ENCODE assay signal across 22 mouse cellular contexts in the genomic region with DNA sequence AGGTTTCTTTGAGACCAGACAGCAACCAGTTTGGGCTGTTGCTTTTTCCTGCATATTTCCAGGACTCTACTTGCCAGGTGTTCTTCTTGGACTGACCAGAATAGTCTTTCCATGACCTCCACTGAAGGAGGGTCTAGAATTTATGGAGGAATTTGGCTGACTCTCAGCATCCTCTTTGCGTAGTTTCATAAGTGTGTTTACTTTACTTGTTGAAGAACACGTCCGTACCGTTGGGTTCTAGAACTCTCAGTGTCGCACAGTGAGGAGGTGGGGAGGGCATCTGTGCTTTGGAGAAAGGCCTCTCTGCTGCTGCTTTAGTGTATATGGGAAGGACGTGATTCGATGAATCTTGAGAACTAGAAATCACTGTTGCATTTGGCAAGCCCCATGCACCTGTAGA. TPM values are rescaled to one million over a fixed set of nuclear protein-coding genes. Genes with fewer than 3 reads are reported as not detected.
A peak's percentile ranks its signal among the peaks of the same experiment; 100 is the strongest.
DNase-seq lines count a peak whose midpoint lies in the region; ATAC-seq and TF ChIP-seq lines count a peak whose summit lies in the region.
"Had no signal": no experiment of that assay in that cellular context is flagged by ENCODE, and none has a peak within 500 bp of the region (broad histone marks: within the 10 kb centered on the region; RNA-seq: fewer than 3 reads in every experiment).

No protein-coding gene starts in this region.

- H3K4me2 ChIP-seq in lung, embryonic 16.5 days (ENCODE audit: low read depth, low read length) = peak overlapping the region; percentile 25
- H3K4me2 ChIP-seq in stomach, postnatal 0 days (replicated peaks; ENCODE audit: low read depth) = peak overlapping the region; percentile 6; the same call in 1 of the 2 replicates
- no peak overlapping the region for H3K4me2 ChIP-seq in midbrain, embryonic 13.5 days (replicated peaks)
- H3K4me2 ChIP-seq in liver, embryonic 11.5 days = no peak overlapping the region
- H3K4me2 ChIP-seq: embryonic facial prominence, embryonic 15.5 days; heart, embryonic 12.5 days; hindbrain, embryonic 15.5 days had no signal

- peak overlapping the region; percentile 41; the same call in 1 of the 2 replicates for H3K27ac ChIP-seq in gastrocnemius, adult 2 months
- peak overlapping the region; percentile 49 for H3K27ac ChIP-seq in lung, embryonic 16.5 days (ENCODE audit: low read length)
- H3K27ac ChIP-seq in stomach, postnatal 0 days (replicated peaks) = peak overlapping the region; percentile 20; the same call in 1 of the 2 replicates
- H3K27ac ChIP-seq in midbrain, embryonic 13.5 days = no peak overlapping the region
- no peak overlapping the region for H3K27ac ChIP-seq in liver, embryonic 11.5 days (ENCODE audit: low read depth, low read length)
- H3K27ac ChIP-seq: embryonic facial prominence, embryonic 15.5 days; forebrain, embryonic 10.5 days; heart, adult 2 months; hindbrain, embryonic 15.5 days had no signal

- no peak for TF ChIP-seq CTCF in gastrocnemius, adult 2 months (IDR thresholded peaks at IDR 0.05)
- TF ChIP-seq CTCF in stomach, postnatal 0 days (IDR thresholded peaks at IDR 0.05; ENCODE audit: low read depth) = no peak

- no peak overlapping the region for H3K9ac ChIP-seq in lung, embryonic 16.5 days (ENCODE audit: low read length)
- no peak overlapping the region for H3K9ac ChIP-seq in stomach, postnatal 0 days (ENCODE audit: low read length)
- H3K9ac ChIP-seq in midbrain, embryonic 13.5 days (replicated peaks) = no peak overlapping the region
- H3K9ac ChIP-seq in liver, embryonic 11.5 days (ENCODE audit: low read depth, low read length) = no peak overlapping the region
- H3K9ac ChIP-seq: embryonic facial prominence, embryonic 15.5 days; heart, embryonic 12.5 days; hindbrain, embryonic 15.5 days had no signal

- H3K9me3 ChIP-seq in lung, embryonic 16.5 days (ENCODE audit: control insufficient read depth, low read length) = no peaks in the 10 kb centered on the region
- no peaks in the 10 kb centered on the region for H3K9me3 ChIP-seq in stomach, postnatal 0 days (ENCODE audit: control insufficient read depth, low read length)
- no peaks in the 10 kb centered on the region for H3K9me3 ChIP-seq in midbrain, embryonic 13.5 days
- no peaks in the 10 kb centered on the region for H3K9me3 ChIP-seq in liver, embryonic 11.5 days (ENCODE audit: control insufficient read depth, low read length)
- H3K9me3 ChIP-seq: embryonic facial prominence, embryonic 15.5 days; forebrain, embryonic 10.5 days; heart, embryonic 12.5 days; hindbrain, embryonic 15.5 days had no signal

- no peak for DNase-seq in gastrocnemius, adult 2 months
- DNase-seq in gastrocnemius, postnatal 25 days = no peak
- DNase-seq in lung, postnatal 4 days = no peak
- DNase-seq in lung, postnatal 25 days (ENCODE audit: low spot score) = peak; percentile 55
- DNase-seq in stomach, postnatal 0 days (ENCODE audit: low spot score) = no peak
- no peak for DNase-seq in liver, embryonic 11.5 days (ENCODE audit: low spot score)
- DNase-seq: adrenal gland, adult 2 months; adrenal gland, postnatal 25 days; cerebellum, adult 9-11 months; embryo, embryonic 11 days; gastrocnemius, postnatal 10 days; heart, adult 2 months; heart, postnatal 36 days had no signal

- peaks cover 67% of the 10 kb centered on the region for H3K4me1 ChIP-seq in lung, embryonic 16.5 days (replicated peaks; ENCODE audit: control insufficient read depth, insufficient read depth, low read length)
- H3K4me1 ChIP-seq in stomach, postnatal 0 days (replicated peaks; ENCODE audit: control insufficient read depth, insufficient read depth) = peaks cover 11% of the 10 kb centered on the region; the same call in 1 of the 2 replicates
- H3K4me1 ChIP-seq in midbrain, embryonic 13.5 days (replicated peaks) = peaks cover 43% of the 10 kb centered on the region
- peaks cover 14% of the 10 kb centered on the region for H3K4me1 ChIP-seq in liver, embryonic 11.5 days (replicated peaks; ENCODE audit: control insufficient read depth, insufficient read depth, low read length)

- intact Hi-C loops in gastrocnemius, adult 2 months (cut with DNase I) = no loop called here

- no peak for TF ChIP-seq EP300 in stomach, postnatal 0 days (optimal IDR thresholded peaks at IDR 0.05)

- WGBS in lung, embryonic 16.5 days = 34% methylated on average over 7 of the region's 7 CpGs
- WGBS in stomach, postnatal 0 days = 51% methylated on average over 7 of the region's 7 CpGs
- WGBS in midbrain, embryonic 13.5 days = 91% methylated on average over 7 of the region's 7 CpGs
- WGBS in liver, embryonic 11.5 days = 88% methylated on average over 7 of the region's 7 CpGs

- H3K27me3 ChIP-seq in lung, embryonic 16.5 days (ENCODE audit: control insufficient read depth, insufficient read depth, low read depth, low read length) = no peaks in the 10 kb centered on the region
- no peaks in the 10 kb centered on the region for H3K27me3 ChIP-seq in stomach, postnatal 0 days (ENCODE audit: control insufficient read depth, insufficient read depth, low read length)
- no peaks in the 10 kb centered on the region for H3K27me3 ChIP-seq in midbrain, embryonic 13.5 days
- H3K27me3 ChIP-seq in liver, embryonic 11.5 days (replicated peaks; ENCODE audit: control insufficient read depth, insufficient read depth, low read length) = no peaks in the 10 kb centered on the region
- H3K27me3 ChIP-seq: CH12.LX; embryonic facial prominence, embryonic 15.5 days; heart, embryonic 12.5 days; hindbrain, embryonic 15.5 days had no signal

- no peak for ATAC-seq in lung, embryonic 16.5 days (ENCODE audit: low read depth)
- no peak for ATAC-seq in stomach, postnatal 0 days (ENCODE audit: low FRiP score, low TSS enrichment)
- ATAC-seq in midbrain, embryonic 13.5 days = no peak
- no peak for ATAC-seq in liver, embryonic 11.5 days (replicated peaks; ENCODE audit: low FRiP score)
- ATAC-seq: forebrain, embryonic 14.5 days had no signal

- no peak overlapping the region for H3K4me3 ChIP-seq in gastrocnemius, adult 2 months
- H3K4me3 ChIP-seq in lung, embryonic 16.5 days (ENCODE audit: low read length) = no peak overlapping the region
- H3K4me3 ChIP-seq in stomach, postnatal 0 days (ENCODE audit: low read depth, low read length) = no peak overlapping the region
- no peak overlapping the region for H3K4me3 ChIP-seq in midbrain, embryonic 13.5 days (replicated peaks)
- H3K4me3 ChIP-seq in liver, embryonic 11.5 days (ENCODE audit: low read depth, low read length) = no peak overlapping the region
- H3K4me3 ChIP-seq: embryonic facial prominence, embryonic 15.5 days; erythroblast, embryonic 14.5 days; forebrain, embryonic 10.5 days; heart, adult 2 months; heart, embryonic 12.5 days; hindbrain, embryonic 15.5 days had no signal

- H3K36me3 ChIP-seq in lung, embryonic 16.5 days (ENCODE audit: control insufficient read depth, insufficient read depth, low read length) = no peaks in the 10 kb centered on the region
- no peaks in the 10 kb centered on the region for H3K36me3 ChIP-seq in stomach, postnatal 0 days (ENCODE audit: control insufficient read depth, insufficient read depth, low read length)
- H3K36me3 ChIP-seq in midbrain, embryonic 13.5 days = no peaks in the 10 kb centered on the region
- H3K36me3 ChIP-seq in liver, embryonic 11.5 days (ENCODE audit: control insufficient read depth, insufficient read depth, low read length) = no peaks in the 10 kb centered on the region
- H3K36me3 ChIP-seq: embryonic facial prominence, embryonic 15.5 days; forebrain, embryonic 10.5 days; heart, embryonic 12.5 days; hindbrain, embryonic 15.5 days had no signal

RNA-seq across cellular contexts. Expression of gene Btbd3, which starts 4.8 kb away (rescaled TPM):
- total RNA-seq in gastrocnemius, adult 2 months (2021) = 1 to 10 TPM; 8.4 to 9.7 TPM
- total RNA-seq in gastrocnemius, postnatal 25 days (2021) = 10 to 100 TPM; 10.1 TPM
- 52.8 and 54.3 TPM in 2 replicates for polyA plus RNA-seq in lung, embryonic 16.5 days (2015; fragmentation: Nextera tagmentation; extraction: Ambion mirVana)
- 23.7 and 24.7 TPM in 2 replicates for polyA plus RNA-seq in stomach, postnatal 0 days (2015; fragmentation: Nextera tagmentation; extraction: Ambion mirVana)
- 29.2 and 31.6 TPM in 2 replicates for polyA plus RNA-seq in midbrain, embryonic 13.5 days (2015; fragmentation: Nextera tagmentation; extraction: Ambion mirVana)
- polyA plus RNA-seq in liver, embryonic 11.5 days (2014; fragmentation: Nextera tagmentation; extraction: Ambion mirVana) = 8.2 and 8.8 TPM in 2 replicates
- total RNA-seq: CH12.LX had no signal
- polyA plus RNA-seq: erythroblast, embryonic 14.5 days had no signal

Comparison
In these comparisons a context has a peak if more than half of its experiments do, and no peak if none do; other contexts are left out.
1. H3K27ac ChIP-seq: peak in gastrocnemius, adult 2 months (single experiment), lung, embryonic 16.5 days (single experiment) and stomach, postnatal 0 days (single experiment); none in midbrain, embryonic 13.5 days (single experiment) and liver, embryonic 11.5 days (single experiment).
2. H3K4me2 ChIP-seq: peak in lung, embryonic 16.5 days (single experiment) and stomach, postnatal 0 days (single experiment); none in midbrain, embryonic 13.5 days (single experiment) and liver, embryonic 11.5 days (single experiment).